Mouse (Mus musculus) c-Kit-positive CD71-negative TER-119-negative erythroid progenitor cells, embryonic 14.5 days (primary cell): ENCODE data around the gene Phgr1.

Experiments
- DNase-seq: peaks from one replicate; pipeline ENCODE4 v3.0.0-alpha.2; 2013; ENCODE audit warnings: low read depth

The Phgr1 gene

GRCm38 (mm10) chr2:118751896-118752791, 20.4 kb upstream of the Phgr1 start:
- no peak for DNase-seq

- no peak for DNase-seq
Measured at GRCm38 (mm10) chr2:118752792-118753108, 19.8 kb upstream of the Phgr1 start.

- DNase-seq = no peak
Measured at GRCm38 (mm10) chr2:118754143-118754542, 18.4 kb upstream of the Phgr1 start.

- no peak for DNase-seq
Measured at GRCm38 (mm10) chr2:118755407-118755806, 17.2 kb upstream of the Phgr1 start.

GRCm38 (mm10) chr2:118756103-118756502, 16.5 kb upstream of the Phgr1 start:
- DNase-seq = no peak

- peak; percentile 68 for DNase-seq
Measured at GRCm38 (mm10) chr2:118759828-118760227, 12.7 kb upstream of the Phgr1 start.

- no peak for DNase-seq
Measured at GRCm38 (mm10) chr2:118760311-118761025, 12.1 kb upstream of the Phgr1 start.

- DNase-seq = no peak
Measured at GRCm38 (mm10) chr2:118761358-118761757, 11.2 kb upstream of the Phgr1 start.

- no peak for DNase-seq
Measured at GRCm38 (mm10) chr2:118761906-118762783, 10.4 kb upstream of the Phgr1 start, which contains the start of gene Ccdc9b. Gene Ccdc9b (minus strand): TSS chr2:118762661.

GRCm38 (mm10) chr2:118762784-118763148, 9.8 kb upstream of the Phgr1 start:
- DNase-seq = no peak

- DNase-seq = no peak
Measured at GRCm38 (mm10) chr2:118763469-118763868, 9.1 kb upstream of the Phgr1 start.

GRCm38 (mm10) chr2:118764094-118764831, 8.3 kb upstream of the Phgr1 start:
- no peak for DNase-seq

- DNase-seq = no peak
Measured at GRCm38 (mm10) chr2:118764875-118765274, 7.7 kb upstream of the Phgr1 start.

- DNase-seq = no peak
Measured at GRCm38 (mm10) chr2:118766041-118767033, 6.2 kb upstream of the Phgr1 start.

- no peak for DNase-seq
Measured at GRCm38 (mm10) chr2:118774536-118774935, 2.0 kb downstream of the Phgr1 start.

GRCm38 (mm10) chr2:118775396-118775795, 2.8 kb downstream of the Phgr1 start:
- no peak for DNase-seq

- DNase-seq = no peak
Measured at GRCm38 (mm10) chr2:118775846-118776245, 3.3 kb downstream of the Phgr1 start.

GRCm38 (mm10) chr2:118776295-118776694, 3.7 kb downstream of the Phgr1 start:
- no peak for DNase-seq

- no peak for DNase-seq
Measured at GRCm38 (mm10) chr2:118778418-118778817, 5.8 kb downstream of the Phgr1 start.

GRCm38 (mm10) chr2:118779065-118779464, 6.5 kb downstream of the Phgr1 start:
- DNase-seq = no peak
